8 mouse cellular contexts compared by ENCODE assay signal in the genomic region with DNA sequence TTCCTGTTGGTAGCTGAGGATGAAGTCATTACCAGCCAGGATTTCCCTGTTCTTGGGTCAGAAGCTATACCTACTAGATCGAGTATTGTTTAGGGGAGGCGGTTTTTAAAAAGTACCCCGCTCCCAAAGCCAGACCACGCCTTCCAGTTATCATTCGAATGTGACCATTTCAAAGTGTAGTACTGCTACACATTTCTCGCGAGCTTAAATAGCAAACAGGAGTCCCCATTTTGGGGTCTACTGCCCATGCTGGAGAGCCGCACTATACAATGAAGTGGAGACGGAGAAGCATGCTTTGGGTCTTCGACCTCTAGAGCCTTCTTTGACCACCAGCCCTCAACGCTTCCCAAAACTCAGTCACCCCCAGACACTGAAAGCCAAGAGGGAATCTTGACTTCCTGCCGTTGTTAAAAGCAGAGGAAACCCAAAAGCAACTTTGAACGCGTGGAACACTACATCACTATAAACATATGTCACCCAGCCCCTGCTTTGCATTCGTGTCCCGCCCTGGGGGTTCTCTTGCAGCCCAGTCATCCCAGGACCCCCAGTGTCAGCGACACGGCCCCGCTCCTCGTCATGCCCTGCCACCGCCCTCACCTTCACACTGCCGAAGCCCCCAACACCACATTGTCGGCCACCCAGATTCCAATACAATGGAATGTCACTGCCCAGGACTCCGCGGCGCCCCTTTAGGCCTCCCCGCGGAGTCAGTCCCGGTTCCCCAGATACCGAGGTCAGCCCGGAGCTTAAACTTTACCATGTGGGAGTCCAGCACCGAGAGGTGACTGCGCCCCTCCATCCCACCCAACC. TPM values are rescaled to one million over a fixed set of nuclear protein-coding genes. Genes with fewer than 3 reads are reported as not detected.
DNase-seq lines count a peak whose midpoint lies in the region; ATAC-seq and TF ChIP-seq lines count a peak whose summit lies in the region.

No protein-coding gene starts in this region.

- CTCF ChIA-PET in Patski (lab: Charles Lee) = interaction anchor here (1.3 kb wide), 1 partner anchor 130 kb away, joined by 4 read pairs; no protein-coding TSS in a partner anchor

- H3ac ChIP-seq in C2C12 (ENCODE audit: control insufficient read depth, insufficient read length, low read depth) = peak overlapping the region; percentile 95

- H3K4me2 ChIP-seq in heart, embryonic 11.5 days = peak overlapping the region; percentile 83
- peak overlapping the region; percentile 81 for H3K4me2 ChIP-seq in kidney, embryonic 14.5 days (replicated peaks; ENCODE audit: low read depth, low read length)
- peak overlapping the region; percentile 98 for H3K4me2 ChIP-seq in liver, embryonic 14.5 days (ENCODE audit: low read depth)

- peaks cover 55% of the 10 kb centered on the region for H3K79me2 ChIP-seq in C2C12 (ENCODE audit: control insufficient read depth, insufficient read depth)

- H3K4me3 ChIP-seq in C2C12 (ENCODE audit: insufficient read depth, poor library complexity, severe bottlenecking) = peak overlapping the region; percentile 50
- peak overlapping the region; percentile 95 for H3K4me3 ChIP-seq in heart, embryonic 11.5 days (ENCODE audit: low read depth, low read length)
- peak overlapping the region; percentile 79 for H3K4me3 ChIP-seq in kidney, embryonic 14.5 days (ENCODE audit: low read length)
- H3K4me3 ChIP-seq in liver, embryonic 14.5 days (ENCODE audit: insufficient read depth in 1 of 2, low read depth in 2 of 2, low read length in 2 of 2) = peak overlapping the region; percentile 70 to 87

- WGBS in heart, embryonic 11.5 days (ENCODE audit: insufficient replicate concordance) = under 1% methylated on average over 33 of the region's 33 CpGs
- WGBS in kidney, embryonic 14.5 days = under 1% methylated on average over 33 of the region's 33 CpGs
- under 1% methylated on average over 33 of the region's 33 CpGs for WGBS in liver, embryonic 14.5 days (ENCODE audit: insufficient replicate concordance)

- ATAC-seq in Patski = peak; percentile 55
- peak; percentile 14 for ATAC-seq in heart, embryonic 11.5 days (replicated peaks; ENCODE audit: insufficient number of reproducible peaks, low FRiP score, low TSS enrichment)
- ATAC-seq in kidney, embryonic 14.5 days (ENCODE audit: low FRiP score, low TSS enrichment) = peak; percentile 34
- ATAC-seq in liver, embryonic 14.5 days (ENCODE audit: insufficient read depth) = peak; percentile 31

- peaks cover 6% of the 10 kb centered on the region; the same call in 1 of the 2 replicates for H3K4me1 ChIP-seq in heart, embryonic 11.5 days (ENCODE audit: control insufficient read depth, insufficient read depth, low read length)
- H3K4me1 ChIP-seq in kidney, embryonic 14.5 days (ENCODE audit: control insufficient read depth, insufficient read depth, low read length) = peaks cover 9% of the 10 kb centered on the region
- H3K4me1 ChIP-seq in liver, embryonic 14.5 days (replicated peaks; ENCODE audit: control insufficient read depth in 2 of 2, insufficient read depth in 2 of 2, low read length in 1 of 2) = peaks cover 9 to 11% of the 10 kb centered on the region in 2 experiments; a peak in 3 of 4 replicates

- H3K9me3 ChIP-seq in heart, embryonic 11.5 days (replicated peaks; ENCODE audit: control insufficient read depth, low read length) = no peaks in the 10 kb centered on the region
- H3K9me3 ChIP-seq in kidney, embryonic 14.5 days (ENCODE audit: control insufficient read depth, low read length) = no peaks in the 10 kb centered on the region
- no peaks in the 10 kb centered on the region for H3K9me3 ChIP-seq in liver, embryonic 14.5 days (ENCODE audit: control insufficient read depth, low read length)

- no peaks in the 10 kb centered on the region for H3K36me3 ChIP-seq in C2C12 (ENCODE audit: control insufficient read depth, insufficient read depth)
- no peaks in the 10 kb centered on the region for H3K36me3 ChIP-seq in heart, embryonic 11.5 days (ENCODE audit: control insufficient read depth, insufficient read depth, low read length)
- no peaks in the 10 kb centered on the region for H3K36me3 ChIP-seq in kidney, embryonic 14.5 days (ENCODE audit: control insufficient read depth, insufficient read depth, low read length)
- no peaks in the 10 kb centered on the region for H3K36me3 ChIP-seq in liver, embryonic 14.5 days (replicated peaks; ENCODE audit: control insufficient read depth, insufficient read depth, low read depth)

- no peak for TF ChIP-seq EP300 in liver, embryonic 14.5 days (IDR thresholded peaks at IDR 0.05; ENCODE audit: low read depth)

- in situ Hi-C loops in Patski (cut with MboI; ENCODE audit: low pct_unique_long_range_greater_than_20kb) = no loop called here

- H3K27me3 ChIP-seq in C2C12 (ENCODE audit: control insufficient read depth, insufficient read depth, insufficient read length) (no peaks in the 10 kb centered on the region), Patski (no peaks in the 10 kb centered on the region)
- H3K27me3 ChIP-seq in heart, embryonic 11.5 days (ENCODE audit: control insufficient read depth, insufficient read depth, low read length) = no peaks in the 10 kb centered on the region
- H3K27me3 ChIP-seq in kidney, embryonic 14.5 days (ENCODE audit: control insufficient read depth, insufficient read depth, low read length) = no peaks in the 10 kb centered on the region
- no peaks in the 10 kb centered on the region for H3K27me3 ChIP-seq in liver, embryonic 14.5 days (ENCODE audit: control insufficient read depth, insufficient read depth, low read length)

- TF ChIP-seq CTCF in C2C12 (IDR thresholded peaks at IDR 0.05; ENCODE audit: control insufficient read depth, insufficient read depth, insufficient read length) (no peak), Patski (IDR thresholded peaks at IDR 0.05) (no peak)
- no peak for TF ChIP-seq CTCF in liver, embryonic 14.5 days (IDR thresholded peaks at IDR 0.05; ENCODE audit: low read depth)

- H3K79me3 ChIP-seq in C2C12 (ENCODE audit: low read depth) = peaks cover 47% of the 10 kb centered on the region

- peak overlapping the region; percentile 99 for H3K9ac ChIP-seq in heart, embryonic 11.5 days (ENCODE audit: low read depth, low read length)
- peak overlapping the region; percentile 98 for H3K9ac ChIP-seq in kidney, embryonic 14.5 days (ENCODE audit: low read depth, low read length)
- H3K9ac ChIP-seq in liver, embryonic 14.5 days (replicated peaks) = peak overlapping the region; percentile 93

- peak overlapping the region; percentile 99 for H3K27ac ChIP-seq in heart, embryonic 11.5 days (ENCODE audit: low read depth, low read length)
- H3K27ac ChIP-seq in kidney, embryonic 14.5 days (ENCODE audit: low read depth, low read length) = peak overlapping the region; percentile 99
- peak overlapping the region; percentile 76 for H3K27ac ChIP-seq in liver, embryonic 14.5 days

- DNase-seq in Patski (ENCODE audit: low read depth, low spot score) = no peak
- DNase-seq in embryo, embryonic 9.5 days (ENCODE audit: extremely low spot score) = peak; percentile 77
- peak; percentile 19 to 53 (median 20) for DNase-seq in liver, embryonic 14.5 days (ENCODE audit: low read depth in 3 of 3, low spot score in 3 of 3)
- DNase-seq in neural tube, embryonic 10.5 days (ENCODE audit: extremely low spot score, low spot score) = peak; percentile 82
- peak; percentile 10 to 51 for DNase-seq in urinary bladder, adult 18-20 months (ENCODE audit: low spot score in 2 of 2)

- POLR2A ChIA-PET in Patski (lab: Charles Lee) = no interaction called here

TF ChIP-seq in C2C12, 6 proteins besides CTCF, POLR2A, EP300 and RAD21:
- no peak for TF ChIP-seq FOSL1 (IDR thresholded peaks at IDR 0.05; ENCODE audit: insufficient read depth, low read length, poor library complexity, severe bottlenecking)
- TF ChIP-seq CEBPB (IDR thresholded peaks at IDR 0.05; ENCODE audit: low read depth) = no peak
- TF ChIP-seq MAX (IDR thresholded peaks at IDR 0.05) = no peak
- no peak for TF ChIP-seq MYOG (IDR thresholded peaks at IDR 0.05; ENCODE audit: control insufficient read depth, extremely low read depth, insufficient read length)
- no peak for TF ChIP-seq MYOD1 (IDR thresholded peaks at IDR 0.05; ENCODE audit: control insufficient read depth, insufficient read length, low read depth)
- no peak for TF ChIP-seq USF1 (IDR thresholded peaks at IDR 0.05; ENCODE audit: low read depth)

RNA-seq across cellular contexts. Expression of gene Qser1, which starts 0.8 kb away (rescaled TPM):
- polyA plus RNA-seq in C2C12 (2012; fragmentation: generic; extraction: Trizol) (5.3 TPM), Patski (2021) (20.2 TPM)
- 10.8 and 12.4 TPM in 2 replicates for polyA plus RNA-seq in heart, embryonic 11.5 days (2014; fragmentation: Nextera tagmentation; extraction: Ambion mirVana)
- polyA plus RNA-seq in kidney, embryonic 14.5 days (2014; fragmentation: Nextera tagmentation; extraction: Ambion mirVana) = 17.0 and 21.6 TPM in 2 replicates
- 2.0 and 2.7 TPM in 2 replicates for polyA plus RNA-seq in liver, embryonic 14.5 days (2012; rRNA removed)
- polyA plus RNA-seq in liver, embryonic 14.5 days (2014; fragmentation: Nextera tagmentation; extraction: Ambion mirVana) = 2.4 and 3.0 TPM in 2 replicates

RNA-seq across cellular contexts. Expression of gene Prrg4, which starts 33.9 kb away (rescaled TPM):
- polyA plus RNA-seq in C2C12 (2012; fragmentation: generic; extraction: Trizol) (4.6 TPM), Patski (2021) (6.5 TPM)
- polyA plus RNA-seq in heart, embryonic 11.5 days (2014; fragmentation: Nextera tagmentation; extraction: Ambion mirVana) = 0.44 and 0.47 TPM in 2 replicates
- 2.1 and 2.9 TPM in 2 replicates for polyA plus RNA-seq in kidney, embryonic 14.5 days (2014; fragmentation: Nextera tagmentation; extraction: Ambion mirVana)
- polyA plus RNA-seq in liver, embryonic 14.5 days (2012; rRNA removed) = 0.08 and 0.09 TPM in 2 replicates
- polyA plus RNA-seq in liver, embryonic 14.5 days (2014; fragmentation: Nextera tagmentation; extraction: Ambion mirVana) = 0.15 TPM in 1 of 2 replicates, not detected in the other

RNA-seq across cellular contexts. Expression of gene Ccdc73, which starts 51.8 kb away (rescaled TPM):
- polyA plus RNA-seq in C2C12 (2012; fragmentation: generic; extraction: Trizol) (0.21 TPM), Patski (2021) (4.8 TPM)
- polyA plus RNA-seq in heart, embryonic 11.5 days (2014; fragmentation: Nextera tagmentation; extraction: Ambion mirVana) = 4.7 and 7.9 TPM in 2 replicates
- polyA plus RNA-seq in kidney, embryonic 14.5 days (2014; fragmentation: Nextera tagmentation; extraction: Ambion mirVana) = 7.1 and 7.4 TPM in 2 replicates
- 2.1 TPM in 1 of 2 replicates, not detected in the other for polyA plus RNA-seq in liver, embryonic 14.5 days (2012; rRNA removed)
- 2.5 and 3.5 TPM in 2 replicates for polyA plus RNA-seq in liver, embryonic 14.5 days (2014; fragmentation: Nextera tagmentation; extraction: Ambion mirVana)
